Mouse (Mus musculus): Measurements from ENCODE around the gene Dgkk.
"Not testable (repeated sequence)": the region's sequence is repeated elsewhere in the genome, so short reads cannot be mapped to it uniquely, and the experiment has no call there.

Gene Dgkk

DNA sequence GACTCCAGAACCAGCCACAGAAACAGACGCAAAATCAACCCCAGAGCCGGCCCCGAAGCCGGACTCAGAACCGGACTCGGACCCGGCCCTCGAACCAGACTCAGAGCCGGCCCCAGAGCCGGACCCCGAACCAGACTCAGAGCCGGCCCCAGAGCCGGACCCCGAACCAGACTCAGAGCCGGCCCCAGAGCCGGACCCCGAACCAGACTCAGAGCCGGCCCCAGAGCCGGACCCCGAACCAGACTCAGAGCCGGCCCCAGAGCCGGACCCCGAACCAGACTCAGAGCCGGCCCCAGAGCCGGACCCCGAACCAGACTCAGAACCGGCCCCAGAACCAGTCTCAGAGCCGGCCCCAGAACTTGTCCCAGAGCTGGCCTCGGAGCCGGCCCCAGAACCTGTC, at the start of gene Dgkk:
Gene Dgkk, plus strand, starts transcription at position 301 of the 400 bp plus-strand sequence.
- DNase-seq (ENCODE audit: low read depth), result not testable (repeated sequence)

DNA sequence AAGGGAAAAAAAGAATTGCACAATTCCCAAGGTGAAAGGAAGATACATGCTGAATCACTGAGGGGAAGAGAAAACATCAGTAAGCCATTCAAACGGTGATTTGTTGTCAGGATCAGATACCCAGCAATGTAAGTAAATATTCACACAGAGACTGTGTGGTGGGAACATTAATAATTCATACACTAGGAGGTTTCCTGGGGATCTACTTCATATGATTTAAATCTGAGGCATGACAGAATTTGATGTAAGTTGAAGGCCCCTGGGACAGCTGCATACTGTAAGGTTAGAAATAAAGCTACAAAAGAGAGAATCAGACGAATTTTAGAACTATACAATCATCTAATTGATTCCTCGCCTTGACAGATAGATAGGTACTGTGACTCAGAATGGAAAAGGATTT, 45.1 kb upstream of the Dgkk start:
- DNase-seq (ENCODE audit: low read depth), result no peak

DNA sequence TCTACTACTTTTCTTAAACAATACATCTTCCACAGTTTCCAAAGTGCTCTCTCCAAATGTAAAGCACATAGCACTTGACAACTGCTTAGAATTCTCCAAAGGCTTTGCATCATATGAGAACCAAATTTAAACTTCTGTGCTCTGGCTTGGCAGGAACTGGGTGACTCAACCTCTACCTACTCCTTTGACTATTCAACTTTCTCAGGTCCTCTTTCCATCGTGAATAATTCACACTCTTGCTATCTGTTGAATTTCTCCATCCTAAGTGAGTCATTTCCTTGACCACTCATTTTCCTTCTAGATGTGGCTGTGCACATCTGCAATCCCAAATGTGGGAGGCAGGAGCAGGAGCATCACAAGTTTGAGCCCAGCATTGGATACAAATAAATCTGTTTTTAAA, 28.4 kb upstream of the Dgkk start:
- peak; percentile 1 for DNase-seq (ENCODE audit: low read depth)

DNA sequence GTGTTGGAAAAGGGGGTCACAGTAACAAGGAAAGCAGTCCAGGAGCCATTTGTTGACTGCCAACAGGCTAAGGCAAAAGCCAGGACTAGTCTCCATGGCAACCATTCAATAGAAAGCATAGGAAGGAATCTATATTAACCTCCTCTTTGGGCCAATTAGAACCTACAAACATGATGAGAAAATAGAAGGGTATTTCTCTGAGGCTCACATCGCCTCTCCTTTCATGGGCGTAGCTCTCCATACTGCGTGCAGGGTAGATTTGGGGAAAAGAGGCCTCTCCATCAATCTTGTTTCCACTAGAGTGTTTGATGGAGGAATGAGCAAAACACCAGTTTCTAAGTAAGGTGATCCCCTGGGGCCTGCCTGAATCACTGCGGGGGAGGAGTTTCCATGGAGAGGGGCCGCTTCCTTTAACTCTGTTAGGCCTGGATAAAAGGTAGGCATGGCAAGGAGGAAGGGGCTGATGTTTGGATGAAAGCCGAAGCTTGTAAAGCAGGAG, 27.5 kb upstream of the Dgkk start:
- DNase-seq (ENCODE audit: low read depth), result peak; percentile 1

DNA sequence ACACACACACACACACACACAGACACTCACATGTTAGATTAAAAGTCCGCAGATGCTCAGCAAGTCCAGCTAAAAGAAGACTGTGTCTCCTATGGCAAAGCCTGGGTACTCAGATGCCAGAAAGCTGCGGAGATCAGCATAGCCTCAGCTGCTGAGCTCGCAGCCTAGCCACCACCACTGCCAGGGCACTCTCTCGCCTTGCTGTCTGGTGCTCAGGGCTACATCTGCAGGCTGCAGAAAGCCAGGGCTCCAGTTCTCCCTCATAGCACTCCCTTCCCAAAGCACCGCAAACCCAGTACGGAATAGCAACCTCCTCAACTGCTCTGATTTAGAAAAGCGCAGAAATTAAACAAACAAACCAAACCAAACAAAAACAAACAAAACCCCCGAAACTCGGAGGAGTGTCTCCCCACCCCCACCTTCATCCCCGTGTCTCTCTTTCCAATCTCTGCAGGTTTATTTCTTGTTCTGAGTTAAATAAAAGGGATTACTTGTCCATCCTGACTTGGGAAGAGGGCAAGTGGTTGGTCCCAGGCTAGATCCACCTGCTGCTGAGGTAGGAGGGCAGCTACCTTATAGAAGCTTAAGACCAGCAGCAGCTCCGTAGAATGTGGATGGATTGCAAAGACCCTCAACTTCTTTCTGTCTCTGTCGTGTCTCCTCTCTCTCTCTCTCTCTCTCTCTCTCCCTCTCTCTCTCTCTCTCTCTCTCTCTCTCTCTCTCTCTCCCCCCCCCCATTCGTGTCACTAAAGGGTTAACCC, 1.4 kb upstream of the Dgkk start:
- DNase-seq (ENCODE audit: low read depth), result no peak

DNA sequence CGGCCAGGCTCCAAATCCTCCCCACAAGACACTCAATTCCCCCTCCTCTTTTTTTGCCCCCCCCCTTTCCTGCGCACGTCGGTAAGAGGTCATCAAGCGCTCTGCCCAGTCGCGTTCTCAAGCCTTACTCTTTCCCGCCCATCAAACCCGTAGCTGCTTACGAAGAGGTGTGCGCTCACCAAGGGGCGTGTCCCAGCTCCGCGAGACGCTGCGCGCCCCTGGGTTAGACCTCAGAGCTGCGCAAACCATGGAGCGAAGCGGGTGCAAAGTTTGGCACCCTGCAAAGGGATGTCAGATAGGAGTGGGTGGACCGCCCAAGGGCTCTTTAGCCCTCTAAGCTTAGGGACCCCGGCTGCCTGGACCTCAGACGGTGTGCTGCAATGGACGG, 862 bp upstream of the Dgkk start:
- DNase-seq (ENCODE audit: low read depth), result no peak

DNA sequence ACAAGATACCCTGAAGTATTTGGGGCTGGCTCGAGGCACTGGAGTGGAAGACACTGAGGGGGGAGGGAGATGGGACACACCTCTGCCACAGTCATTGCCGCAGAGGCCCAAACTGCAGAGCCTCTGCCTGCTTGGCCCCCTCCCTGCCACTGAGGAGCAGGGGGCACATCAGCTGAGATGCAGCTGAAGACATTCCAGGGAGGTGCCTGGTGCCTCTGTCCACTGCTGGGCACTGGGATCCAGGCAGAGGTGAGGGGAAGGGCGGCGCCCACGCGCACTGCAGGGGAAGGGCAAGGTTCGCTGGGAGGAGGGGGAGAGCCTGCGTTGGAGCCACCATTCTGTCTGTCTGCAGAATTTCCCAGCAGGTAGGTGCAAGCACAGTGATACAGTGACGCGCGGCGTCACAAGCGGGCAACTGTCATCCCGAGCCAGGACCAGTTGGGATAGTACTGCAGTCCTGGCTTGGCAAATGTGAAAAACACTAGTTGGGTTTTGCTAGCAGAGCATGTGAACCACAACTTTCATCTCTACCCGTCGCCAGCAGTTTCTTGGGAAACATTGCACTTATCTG, 948 bp downstream of the Dgkk start:
- no peak for DNase-seq (ENCODE audit: low read depth)

DNA sequence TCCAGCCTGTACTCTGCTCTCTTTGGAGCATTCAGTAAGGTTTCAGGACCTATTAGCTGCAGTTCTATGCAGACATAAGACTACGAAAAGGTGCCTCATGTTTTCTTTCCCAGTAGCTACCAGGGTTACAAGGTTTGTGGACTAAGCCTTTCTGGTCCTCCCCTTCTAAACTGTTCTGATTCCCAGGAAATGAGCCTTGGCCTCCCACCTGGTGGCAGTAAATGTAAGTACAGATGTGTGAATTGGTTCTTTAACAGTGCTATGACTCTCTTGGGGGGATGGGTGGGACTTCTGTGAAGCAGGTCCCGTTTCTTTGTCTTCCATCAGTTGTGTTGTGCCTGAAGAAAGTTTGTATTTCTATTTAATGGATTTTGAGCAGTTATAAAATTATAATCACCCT, 53.4 kb downstream of the Dgkk start:
- peak; percentile 17 for DNase-seq (ENCODE audit: low read depth)

DNA sequence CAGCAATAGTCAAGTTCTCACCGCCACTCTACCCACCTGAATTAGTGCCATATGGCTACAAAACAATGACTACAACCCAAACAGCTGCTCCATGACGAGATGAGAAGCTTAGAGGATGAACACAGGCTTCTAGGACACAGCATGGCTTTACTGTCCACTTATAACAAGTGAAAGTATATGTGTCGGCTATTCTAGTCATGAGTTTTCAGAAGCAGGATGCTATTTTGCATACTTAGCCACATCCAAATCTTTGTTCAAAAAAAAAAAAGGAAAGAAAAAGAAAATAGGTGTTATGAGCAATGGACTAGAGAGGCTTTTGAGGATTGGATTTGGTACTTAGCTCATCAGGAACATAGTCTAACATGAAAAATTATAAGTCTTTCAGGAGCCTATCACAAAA, 74.4 kb downstream of the Dgkk start:
- no peak for DNase-seq (ENCODE audit: low read depth)

DNA sequence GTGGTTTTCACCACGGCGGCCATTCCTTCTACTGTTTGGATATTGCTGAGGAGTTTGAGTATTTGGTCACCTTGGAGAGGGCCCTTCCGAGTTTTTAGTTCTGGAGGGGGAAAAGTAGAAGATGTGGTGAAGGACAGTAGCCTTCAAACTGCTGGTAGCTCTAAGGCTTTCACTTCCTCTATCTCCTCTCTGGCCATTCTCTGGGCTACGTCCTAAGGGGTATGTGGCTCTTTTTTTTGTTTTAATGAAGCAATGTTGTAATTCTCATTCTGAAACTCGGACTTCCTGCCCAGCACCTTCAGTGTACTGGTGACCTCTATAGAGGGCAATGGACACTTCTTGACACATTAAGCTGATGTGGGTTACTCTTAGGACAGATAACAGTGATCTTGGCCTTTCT, 75.0 kb downstream of the Dgkk start:
- DNase-seq (ENCODE audit: low read depth), result no peak

DNA sequence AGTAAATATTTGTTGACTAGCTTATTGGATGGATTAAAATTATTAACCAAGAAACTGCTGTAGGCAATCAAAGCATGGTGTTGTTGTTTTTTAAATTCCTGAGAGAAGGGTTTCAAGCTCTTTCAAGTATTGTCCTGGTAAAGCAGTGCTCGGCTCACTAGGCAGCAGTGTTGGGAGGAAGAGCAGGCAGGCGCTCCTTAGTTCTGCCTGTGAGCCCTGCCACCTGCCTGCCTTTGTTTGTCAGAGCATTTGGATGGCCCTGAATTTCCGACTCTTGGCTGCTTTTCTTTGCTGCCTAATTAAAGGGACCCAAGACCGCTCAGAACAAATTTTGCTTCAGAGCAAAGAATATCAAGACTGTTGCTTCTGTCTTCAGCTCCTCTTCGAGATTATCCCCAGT, 114.8 kb downstream of the Dgkk start:
- no peak for DNase-seq (ENCODE audit: low read depth)

DNA sequence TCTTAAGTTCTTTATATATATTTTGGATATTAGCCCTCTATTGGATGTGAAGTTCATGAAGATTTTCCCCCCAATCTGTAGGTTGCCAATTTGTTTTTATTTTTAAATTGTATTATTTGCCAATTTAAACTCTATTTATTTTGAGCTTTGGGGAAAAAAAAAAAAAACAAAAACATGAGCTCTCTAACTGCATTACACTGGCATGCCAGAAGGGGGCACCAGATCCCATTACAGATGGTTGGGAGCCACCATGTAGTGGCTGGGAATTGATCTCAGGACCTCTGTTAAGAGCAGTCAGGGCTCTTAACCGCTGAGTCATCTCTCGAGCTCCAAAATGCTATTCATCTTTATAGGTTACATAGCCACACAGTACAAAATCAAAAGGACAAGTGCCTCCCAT, 131.9 kb downstream of the Dgkk start:
- no peak for DNase-seq (ENCODE audit: low read depth)

DNA sequence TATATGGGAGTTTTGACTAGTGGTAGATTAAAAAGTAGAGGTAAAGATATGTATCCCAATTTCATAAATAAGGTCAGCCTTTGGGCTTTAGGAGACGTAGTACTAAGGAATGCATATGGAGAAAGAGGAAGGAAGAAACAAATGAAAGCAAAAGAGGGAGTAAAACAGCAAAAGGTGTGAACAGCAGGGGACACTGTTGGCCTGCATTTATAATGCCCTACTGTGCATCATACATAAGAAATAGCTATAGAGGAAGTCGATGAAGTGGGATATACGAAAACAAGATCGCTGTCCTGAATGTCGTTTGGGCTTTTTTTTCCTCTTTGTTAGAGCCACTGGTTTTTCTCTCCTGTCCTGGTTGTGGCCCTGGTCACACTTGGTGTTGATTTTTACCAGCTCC, 143.1 kb downstream of the Dgkk start:
- DNase-seq (ENCODE audit: low read depth), result peak; percentile 63

DNA sequence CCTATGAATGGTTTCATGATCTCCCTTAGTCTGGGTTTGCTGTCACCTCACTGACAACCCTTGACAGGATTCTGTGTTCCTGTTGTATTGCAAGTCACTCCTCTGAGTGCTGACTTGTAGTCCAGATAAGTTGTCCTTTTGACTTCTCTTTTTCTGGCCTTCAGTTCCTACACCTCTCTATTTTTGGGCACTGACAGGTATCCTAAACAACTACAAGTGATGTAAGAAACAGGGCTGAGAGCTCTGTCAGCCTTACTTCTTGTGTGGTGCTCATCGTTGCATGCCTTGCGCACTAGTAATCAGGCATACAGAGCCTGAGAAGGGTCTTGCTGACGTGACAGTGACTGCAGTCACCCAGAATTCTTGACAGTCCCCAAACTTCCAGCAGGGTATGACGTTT, 147.1 kb downstream of the Dgkk start:
- DNase-seq (ENCODE audit: low read depth), result no peak

DNA sequence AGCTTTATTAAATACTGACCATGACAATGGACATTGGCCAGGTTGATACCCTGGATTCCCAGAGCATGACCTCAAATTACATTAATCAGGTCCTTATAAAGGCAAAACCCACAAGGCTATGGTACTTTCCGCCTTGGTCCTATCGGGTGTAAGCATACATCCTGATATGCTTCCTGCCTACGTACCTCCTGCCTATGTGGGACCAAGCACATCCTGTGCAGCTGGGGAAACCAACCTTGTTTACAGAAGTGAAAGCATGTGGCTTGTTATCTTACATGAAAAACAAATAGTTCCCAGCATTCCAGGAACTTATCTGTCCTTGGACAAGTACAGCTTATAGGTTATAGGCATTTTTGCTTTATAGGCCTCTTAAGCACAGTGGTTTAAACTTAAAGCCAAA, 189.5 kb downstream of the Dgkk start:
- DNase-seq (ENCODE audit: low read depth), result no peak

DNA sequence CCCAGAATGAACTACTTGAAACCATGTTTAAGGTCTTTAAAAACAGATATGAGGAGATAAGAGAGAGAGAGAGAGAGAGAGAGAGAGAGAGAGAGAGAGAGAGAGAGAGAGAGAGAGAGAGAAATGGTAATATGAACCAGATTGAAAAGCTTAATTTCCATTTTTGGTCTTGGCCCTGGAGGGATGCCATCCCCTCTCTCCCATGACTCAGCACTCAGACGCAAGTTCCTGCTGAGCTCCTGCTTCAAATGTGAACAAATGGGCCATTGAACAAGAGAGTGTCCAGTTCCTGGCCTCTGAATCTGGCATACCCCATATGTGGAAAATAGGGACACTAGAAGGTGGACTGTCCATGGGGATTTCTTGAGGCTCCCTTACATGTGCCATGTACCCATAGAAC, 192.8 kb downstream of the Dgkk start:
- DNase-seq (ENCODE audit: low read depth), result peak; percentile 80

DNA sequence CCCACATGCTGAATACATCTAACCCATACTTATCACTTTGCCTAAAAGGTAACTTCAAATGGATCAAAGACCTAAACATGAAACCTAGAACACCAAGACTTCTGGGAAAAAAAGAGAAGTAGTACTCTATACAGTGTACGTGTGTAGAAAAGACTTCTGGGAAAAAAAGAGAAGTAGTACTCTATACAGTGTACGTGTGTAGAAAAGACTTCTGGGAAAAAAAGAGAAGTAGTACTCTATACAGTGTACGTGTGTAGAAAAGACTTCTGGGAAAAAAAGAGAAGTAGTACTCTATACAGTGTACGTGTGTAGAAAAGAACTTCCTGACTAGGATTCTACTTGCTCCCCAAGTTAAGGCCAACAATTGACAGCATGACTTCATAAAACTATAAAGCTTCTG, 204.8 kb downstream of the Dgkk start:
- DNase-seq (ENCODE audit: low read depth), result not testable (repeated sequence)
